Mouse (Mus musculus) cortical plate, adult 2 months (tissue): Measurements from ENCODE around the gene Arfip1. TPM values are rescaled to one million over a fixed set of nuclear protein-coding genes. Genes with fewer than 3 reads are reported as not detected.
"Not testable (repeated sequence)": the region's sequence is repeated elsewhere in the genome, so short reads cannot be mapped to it uniquely, and the experiment has no call there.

Experiments
- H3K27ac ChIP-seq: fragments of 200-500 bp; 2 replicates; pipeline ENCODE4 v1.5.1; 2012; ENCODE audit warnings: low read length, control low read depth, inconsistent platforms; ENCODE audit not compliant: insufficient read depth
- H3K4me1 ChIP-seq: fragments of 200-500 bp; 2 replicates; pipeline ENCODE4 v1.6.1; 2011; ENCODE audit warnings: low read length; ENCODE audit not compliant: control insufficient read depth, insufficient read depth
- H3K4me3 ChIP-seq: fragments of 200-500 bp; 2 replicates; pipeline ENCODE4 v1.5.1; 2011; ENCODE audit warnings: mild to moderate bottlenecking, low read length, control low read depth; ENCODE audit not compliant: insufficient read depth
- CTCF ChIP-seq: fragments of 200-500 bp; IDR thresholded peaks from 2 replicates; pipeline ENCODE4 v1.5.1; 2011; ENCODE audit warnings: mild to moderate bottlenecking, control low read depth, low read length; ENCODE audit not compliant: insufficient read depth; ENCODE audit errors: extremely low read depth
- POLR2A ChIP-seq: fragments of 200-500 bp; IDR thresholded peaks from 2 replicates; pipeline ENCODE4 v1.6.1; 2011; ENCODE audit warnings: mild to moderate bottlenecking, low read length, control low read depth; ENCODE audit not compliant: insufficient read depth; ENCODE audit errors: extremely low read depth
- polyA plus RNA-seq: library from polyadenylated mRNA; depleted of rRNA; stranded (reverse); fragments of >200 nt; gene quantifications from 2 replicates; pipeline ENCODE4 v1.2.3, GENCODE M21; 2012

Gene Arfip1
- polyA plus RNA-seq, 1 experiment, result 13.6 TPM

GRCm38 (mm10) chr3:84582913-84583276 is 470 bp upstream of the Arfip1 start:
- no peak for TF ChIP-seq CTCF
- peak overlapping the region; percentile 61 for H3K4me3 ChIP-seq
- H3K27ac ChIP-seq, result peak overlapping the region; percentile 25; the same call in 1 of the 2 replicates
- H3K4me1 ChIP-seq, result peaks cover 2% of the 10 kb centered on the region; the same call in 1 of the 2 replicates

- H3K4me1 ChIP-seq, result peaks cover 2% of the 10 kb centered on the region; the same call in 1 of the 2 replicates
- H3K27ac ChIP-seq, result peak overlapping the region; percentile 62; the same call in 1 of the 2 replicates
- peak overlapping the region; percentile 61 for H3K4me3 ChIP-seq
- no peak for TF ChIP-seq CTCF
Measured at GRCm38 (mm10) chr3:84581696-84582022, 766 bp downstream of the Arfip1 start.

- Histone ChIP-seq H3K4me3 (no peak overlapping the region), H3K4me1 (peaks cover 2% of the 10 kb centered on the region; the same call in 1 of the 2 replicates), H3K27ac (no peak overlapping the region)
- no peak for TF ChIP-seq POLR2A
- no peak for TF ChIP-seq CTCF
Measured at GRCm38 (mm10) chr3:84580716-84581115, 1.7 kb downstream of the Arfip1 start.

GRCm38 (mm10) chr3:84570501-84570900 is 11.9 kb downstream of the Arfip1 start:
- no peak for TF ChIP-seq POLR2A
- TF ChIP-seq CTCF, result no peak
- no peak overlapping the region for H3K4me3 ChIP-seq
- no peak overlapping the region for H3K27ac ChIP-seq
- 0 out of 2 replicates have a peak, but pooled peaks cover 3% of the 10 kb centered on the region for H3K4me1 ChIP-seq

GRCm38 (mm10) chr3:84569587-84569986 is 12.8 kb downstream of the Arfip1 start:
- 0 out of 2 replicates have a peak, but pooled peaks cover 3% of the 10 kb centered on the region for H3K4me1 ChIP-seq
- no peak overlapping the region for H3K27ac ChIP-seq
- TF ChIP-seq POLR2A, result no peak
- no peak for TF ChIP-seq CTCF
- no peak overlapping the region for H3K4me3 ChIP-seq

GRCm38 (mm10) chr3:84568540-84568939 is 13.9 kb downstream of the Arfip1 start:
- TF ChIP-seq POLR2A (no peak), CTCF (no peak)
- H3K4me3 ChIP-seq, result no peak overlapping the region
- H3K27ac ChIP-seq, result no peak overlapping the region
- H3K4me1 ChIP-seq, result peaks cover 3% of the 10 kb centered on the region; the same call in 1 of the 2 replicates

- no peak for TF ChIP-seq CTCF
- no peak for TF ChIP-seq POLR2A
- Histone ChIP-seq H3K4me1 (peaks cover 1% of the 10 kb centered on the region; the same call in 1 of the 2 replicates), H3K4me3 (no peak overlapping the region), H3K27ac (no peak overlapping the region)
Measured at GRCm38 (mm10) chr3:84563415-84563814, 19.0 kb downstream of the Arfip1 start.

GRCm38 (mm10) chr3:84562911-84563310 is 19.5 kb downstream of the Arfip1 start:
- H3K4me1 ChIP-seq, H3K27ac ChIP-seq, H3K4me3 ChIP-seq: not testable (repeated sequence)

GRCm38 (mm10) chr3:84558301-84558700 is 24.1 kb downstream of the Arfip1 start:
- Histone ChIP-seq H3K4me1 (no peaks in the 10 kb centered on the region), H3K4me3 (no peak overlapping the region), H3K27ac (no peak overlapping the region)
- no peak for TF ChIP-seq CTCF
- no peak for TF ChIP-seq POLR2A

- H3K4me3 ChIP-seq, result no peak overlapping the region
- H3K4me1 ChIP-seq, result no peaks in the 10 kb centered on the region
- no peak overlapping the region for H3K27ac ChIP-seq
- TF ChIP-seq CTCF, result no peak
- no peak for TF ChIP-seq POLR2A
Measured at GRCm38 (mm10) chr3:84555780-84556179, 26.6 kb downstream of the Arfip1 start.

- no peak overlapping the region for H3K27ac ChIP-seq
- no peak for TF ChIP-seq POLR2A
- no peak for TF ChIP-seq CTCF
- no peaks in the 10 kb centered on the region for H3K4me1 ChIP-seq
- H3K4me3 ChIP-seq, result no peak overlapping the region
Measured at GRCm38 (mm10) chr3:84547177-84547576, 35.2 kb downstream of the Arfip1 start.
